Mouse (Mus musculus) lung, postnatal 4 days (tissue): ENCODE measurements around the gene Pard3b.

Experiments used
- DNase-seq, 2 experiments: peaks; one replicate each; pipeline ENCODE4 v3.0.0; 2021

The Pard3b gene

DNA sequence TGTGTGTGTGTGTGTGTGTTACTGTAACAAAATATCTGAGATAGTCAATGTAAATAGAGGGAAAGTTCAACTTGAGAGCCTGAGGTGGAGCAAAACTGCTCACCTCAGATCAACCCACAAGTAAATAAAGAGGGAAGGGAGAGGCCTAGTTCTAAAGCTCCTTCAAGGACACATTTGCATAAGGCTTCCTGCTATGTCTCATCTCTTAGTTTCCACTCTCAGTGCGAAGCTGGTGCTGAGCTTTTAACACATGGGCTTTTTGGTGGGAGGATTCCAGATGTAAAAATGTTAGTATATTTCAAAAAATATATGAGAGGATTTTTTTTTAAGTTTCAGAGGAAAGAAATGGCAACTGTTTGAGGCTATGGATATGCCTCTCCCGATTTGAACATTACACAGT, 294.9 kb downstream of the Pard3b start:
- DNase-seq: no peak

DNA sequence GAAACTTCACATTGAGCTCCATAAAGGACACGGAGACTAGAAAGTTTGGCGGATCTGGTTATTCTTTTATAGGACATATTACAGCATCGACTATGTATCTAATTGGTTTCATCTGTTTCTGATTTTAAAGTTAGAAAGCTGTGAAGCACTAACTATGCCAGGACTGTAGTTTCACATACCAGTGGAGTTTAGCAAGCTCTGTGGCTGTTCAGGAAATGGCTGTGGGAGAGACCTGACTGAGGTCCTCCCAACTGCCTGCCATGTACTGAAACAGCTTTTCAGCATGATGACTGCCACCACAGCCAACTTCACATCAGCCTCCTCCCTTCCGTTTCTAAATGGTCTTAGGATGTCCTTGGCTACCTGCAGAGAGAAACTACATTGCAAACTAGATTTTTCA, 296.1 kb downstream of the Pard3b start:
- DNase-seq: no peak

DNA sequence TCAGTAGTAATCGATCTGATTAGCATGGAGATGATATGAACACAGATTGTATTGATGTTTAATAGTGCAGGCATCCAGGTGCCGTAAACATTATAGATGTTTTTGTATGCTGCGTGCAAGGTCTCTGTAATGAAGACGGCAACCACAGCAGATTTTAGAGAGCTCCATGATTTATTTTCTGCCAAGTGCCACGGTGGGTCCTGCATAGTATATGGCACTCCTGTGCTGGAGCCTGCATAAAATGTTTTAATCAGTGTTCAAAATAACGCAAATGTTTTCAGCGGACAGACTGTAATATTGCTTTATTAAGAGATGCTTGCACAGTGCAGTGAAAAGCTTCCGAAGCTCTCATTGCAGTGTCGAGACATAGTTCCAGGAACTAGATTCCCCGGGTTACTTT, 301.3 kb downstream of the Pard3b start:
- no peak for DNase-seq

DNA sequence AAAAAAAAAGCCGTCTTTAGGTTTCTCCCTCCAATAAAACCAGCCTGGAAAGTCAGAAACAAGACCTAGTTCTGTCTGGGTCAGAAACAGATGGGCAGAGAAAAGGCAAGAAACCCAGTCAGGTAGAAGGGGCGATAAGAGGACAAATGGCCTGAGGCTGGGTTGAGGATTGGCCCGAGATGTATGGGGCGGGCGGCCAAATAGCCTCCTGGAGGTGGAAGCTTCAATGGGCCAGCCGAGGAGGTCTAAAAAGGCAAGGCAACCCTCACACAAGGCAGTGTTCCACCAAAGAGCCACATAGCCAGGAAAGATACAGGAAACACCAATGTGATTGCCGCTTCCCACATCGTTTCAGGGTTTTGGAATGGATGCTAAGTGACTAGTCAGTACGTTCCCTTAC, 322.9 kb downstream of the Pard3b start:
- no peak for DNase-seq

DNA sequence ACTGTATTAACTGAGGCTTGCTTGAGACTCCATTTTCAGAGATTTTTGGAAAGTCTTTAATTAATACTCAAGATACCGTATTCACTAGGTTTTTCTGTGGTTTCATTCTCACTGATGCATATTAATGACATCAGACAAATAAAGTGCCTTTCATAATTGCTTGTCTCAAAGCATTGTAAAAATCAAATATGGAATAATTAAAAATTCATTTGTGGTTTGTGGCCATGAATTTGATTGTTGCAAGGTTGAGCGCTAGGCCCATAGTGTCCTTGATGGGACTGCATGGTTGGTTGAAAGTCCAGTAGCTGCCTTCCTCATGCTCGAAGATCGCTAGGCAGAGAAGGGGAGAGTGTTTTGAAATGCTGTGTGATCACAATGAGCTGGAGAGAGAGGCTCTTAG, 323.9 kb downstream of the Pard3b start:
- no peak for DNase-seq

DNA sequence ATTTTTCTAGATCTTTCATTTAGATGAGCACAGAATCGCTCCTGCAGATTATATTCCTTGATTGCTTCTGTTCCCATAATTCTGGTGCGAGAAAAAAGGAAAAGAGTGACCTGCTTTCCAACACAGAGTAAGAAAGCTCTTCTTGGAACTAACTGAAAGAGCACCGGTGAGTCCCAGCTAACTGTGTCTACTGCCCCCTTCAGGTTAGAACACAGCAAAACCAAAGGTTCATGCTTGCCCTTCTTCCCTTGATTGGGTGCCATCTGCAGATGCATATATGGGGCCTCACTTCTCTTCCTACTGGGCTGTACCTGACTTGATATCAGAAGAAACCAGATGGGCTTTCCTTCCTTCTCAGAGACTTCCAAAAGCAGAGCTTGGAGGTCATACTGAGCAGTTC, 328.5 kb downstream of the Pard3b start:
- DNase-seq: no peak

DNA sequence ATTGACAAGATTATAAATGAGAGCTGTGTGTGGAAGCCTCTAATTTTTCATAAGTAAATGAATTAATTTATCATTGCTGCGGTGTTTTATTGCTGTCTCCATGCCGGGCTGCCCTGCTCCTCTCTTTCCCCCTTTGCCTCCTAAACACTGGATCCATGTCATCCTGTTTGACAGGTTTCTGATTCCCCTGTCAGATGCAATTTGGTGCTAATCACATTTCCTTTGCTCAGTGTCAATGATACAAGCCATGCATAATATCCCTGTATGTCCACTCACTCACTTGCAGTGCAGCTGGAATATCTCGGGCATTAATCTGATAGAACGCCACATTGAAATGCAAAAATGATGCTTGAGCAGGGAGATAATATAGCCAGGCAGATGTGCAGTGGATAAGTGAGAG, 329.2 kb downstream of the Pard3b start:
- no peak for DNase-seq

DNA sequence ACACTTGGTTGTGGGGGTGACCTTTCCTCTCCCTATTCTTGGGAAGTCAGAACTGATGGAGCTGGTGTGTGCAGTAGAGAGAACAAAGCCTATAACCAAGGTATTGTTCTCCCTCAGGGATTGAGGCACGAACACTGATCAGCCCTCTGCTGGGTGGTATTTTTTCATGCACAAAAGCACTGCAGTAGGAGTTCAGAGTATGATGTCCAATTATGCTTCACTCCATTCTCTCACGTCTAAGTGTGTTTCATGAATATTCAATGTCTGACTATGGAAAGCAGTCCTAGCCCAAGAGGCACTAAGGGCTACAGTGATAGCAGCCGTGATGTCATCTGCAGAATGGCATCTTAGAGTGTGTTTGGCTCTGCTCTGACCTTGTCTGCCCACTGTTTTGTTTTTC, 359.1 kb downstream of the Pard3b start:
- DNase-seq: no peak

DNA sequence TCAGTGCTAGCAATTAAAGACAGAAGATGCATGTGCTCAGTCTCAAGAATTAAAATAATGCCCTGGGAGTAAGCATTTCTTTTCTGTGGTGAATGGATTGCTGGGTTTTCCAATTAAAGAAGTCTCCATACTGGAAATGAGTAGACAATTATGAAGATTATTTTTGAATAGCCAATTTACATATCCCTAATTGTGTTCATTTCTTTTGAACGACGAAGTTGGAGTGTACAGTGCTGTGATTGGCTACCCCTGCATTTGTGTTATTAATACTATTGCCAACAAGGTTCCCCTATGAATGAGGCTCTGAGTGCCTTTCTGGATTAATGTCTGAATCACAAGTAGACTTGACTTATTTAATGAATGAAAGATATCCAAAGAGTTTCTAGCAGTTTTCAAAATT, 370.2 kb downstream of the Pard3b start:
- DNase-seq: no peak

DNA sequence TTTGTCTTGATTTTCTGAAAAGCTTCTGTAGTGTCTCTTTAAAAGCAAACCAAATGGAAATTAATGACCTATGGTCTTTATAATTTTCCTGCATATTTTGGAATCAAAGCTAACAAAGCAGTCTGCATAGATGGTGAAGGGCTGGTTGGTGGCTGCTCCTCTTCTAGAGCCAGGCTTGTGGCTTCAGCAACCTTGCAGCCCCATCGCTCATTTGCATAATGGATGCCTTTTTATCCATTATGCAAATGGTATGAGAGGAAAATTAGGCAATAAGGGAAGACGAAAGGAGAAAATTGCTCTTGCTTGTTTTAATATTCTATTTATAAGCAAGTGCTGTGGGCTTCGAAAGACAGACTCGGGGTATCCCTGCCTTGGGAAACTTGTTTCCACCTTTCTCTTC, 373.1 kb downstream of the Pard3b start:
- no peak for DNase-seq

DNA sequence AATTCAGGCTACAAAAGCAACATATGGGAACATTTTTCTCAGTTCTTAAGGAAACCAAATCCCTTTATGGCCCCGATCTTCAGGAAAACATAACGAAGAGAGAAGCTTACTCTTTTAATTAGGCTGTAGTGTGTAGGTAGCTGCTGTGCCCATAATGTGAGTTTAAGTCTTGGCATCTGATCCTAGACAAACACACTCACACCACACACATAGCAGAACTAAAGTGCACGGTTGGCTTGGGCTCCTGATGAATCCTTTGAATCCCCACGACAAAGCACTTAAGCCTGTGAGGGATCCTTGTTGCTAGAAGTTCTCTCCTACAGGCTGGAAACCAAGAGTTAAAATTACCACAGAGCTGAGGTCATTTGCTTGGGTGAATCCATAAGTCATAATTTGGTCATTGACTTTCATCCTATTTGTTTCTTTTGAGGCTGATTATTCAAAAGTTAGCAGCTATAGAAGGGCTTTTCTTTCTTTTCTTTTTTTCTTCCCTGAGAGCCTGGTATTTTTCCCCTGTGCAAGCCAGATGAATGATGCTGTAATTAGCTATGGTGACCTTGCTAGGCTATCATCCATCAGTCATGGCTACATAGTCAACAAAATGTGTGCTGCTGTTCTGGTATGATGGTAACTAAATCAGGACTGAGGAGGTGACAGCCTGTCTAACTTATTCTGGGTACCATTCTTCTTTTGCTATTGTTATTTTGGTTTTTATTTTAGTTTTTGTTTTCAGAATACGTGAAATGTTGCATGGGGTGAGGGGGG, 378.1 kb downstream of the Pard3b start:
- no peak for DNase-seq

DNA sequence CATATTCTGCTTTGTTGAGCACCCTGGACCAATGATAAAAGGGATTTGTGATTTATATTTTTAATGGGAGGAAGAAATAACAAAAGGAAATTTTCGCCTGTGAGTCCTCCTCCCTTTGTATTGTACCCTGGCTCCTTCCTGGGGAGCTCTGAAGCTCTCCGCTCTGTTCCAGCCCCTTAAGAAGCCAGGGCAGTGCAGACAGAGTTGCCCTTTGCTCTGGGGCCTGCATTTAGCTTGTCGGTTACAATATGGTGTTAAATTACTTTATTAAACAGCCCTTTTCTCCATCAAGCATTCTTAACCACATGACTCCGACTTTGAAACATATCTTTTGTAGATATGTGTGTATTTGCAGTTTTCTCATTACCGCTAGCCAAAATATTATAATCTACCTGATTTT, 379.7 kb downstream of the Pard3b start:
- no peak for DNase-seq

DNA sequence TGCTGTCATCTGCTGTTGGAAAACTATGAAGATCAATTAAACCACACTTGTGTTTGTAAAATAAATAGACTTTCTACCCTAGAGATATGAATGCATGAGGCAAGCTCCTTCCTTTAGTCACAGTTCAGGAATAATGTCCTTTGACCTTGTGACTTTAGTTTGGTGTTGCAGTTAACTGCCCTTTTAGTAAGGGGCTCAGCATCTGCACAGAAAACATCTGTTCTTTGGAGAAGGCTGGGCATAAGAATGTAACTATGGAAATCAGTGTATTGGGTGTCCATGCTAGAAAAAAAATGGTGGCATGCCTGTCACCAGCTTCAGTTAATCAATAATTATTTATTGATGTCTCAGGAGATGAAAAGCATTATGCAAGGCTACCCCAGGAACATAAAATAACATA, 381.1 kb downstream of the Pard3b start:
- DNase-seq: no peak

DNA sequence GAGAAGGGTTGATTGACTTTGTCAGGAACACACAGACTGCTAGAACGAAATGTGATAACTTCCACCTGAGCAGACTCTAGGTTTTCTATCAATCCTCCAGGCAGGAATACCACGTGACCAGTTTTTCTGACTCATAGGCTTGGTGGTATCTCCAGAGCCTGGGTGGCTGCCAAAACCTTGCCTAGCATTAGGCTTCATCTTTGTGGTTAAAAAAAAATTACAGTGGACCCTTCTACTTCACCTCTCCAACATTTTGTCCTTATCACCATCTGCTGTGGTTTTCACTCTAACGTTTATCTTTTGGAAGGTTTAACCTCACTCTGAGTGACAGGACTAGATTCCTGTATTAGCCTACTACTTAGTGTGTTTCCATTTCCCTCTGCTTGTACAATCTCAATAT, 403.1 kb downstream of the Pard3b start:
- no peak for DNase-seq

DNA sequence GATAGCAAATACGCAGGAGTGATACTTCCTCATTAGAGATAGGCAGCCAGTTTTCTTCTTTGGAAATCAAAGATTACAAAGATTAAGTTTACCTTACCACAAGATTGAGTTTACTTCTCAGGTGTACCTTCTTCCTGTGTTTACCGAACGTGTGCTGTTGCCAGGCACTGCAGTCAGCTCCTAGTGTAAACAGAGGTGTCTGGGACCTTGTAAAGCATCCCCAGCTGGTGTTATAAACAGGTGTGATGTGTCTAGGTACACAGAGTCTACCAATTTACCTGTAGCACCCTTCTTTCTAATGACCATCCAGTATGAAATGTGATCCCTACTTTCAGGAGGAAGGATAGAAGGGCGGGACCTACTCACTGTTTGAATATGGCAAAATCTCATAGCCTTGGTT, 410.0 kb downstream of the Pard3b start:
- no peak for DNase-seq

DNA sequence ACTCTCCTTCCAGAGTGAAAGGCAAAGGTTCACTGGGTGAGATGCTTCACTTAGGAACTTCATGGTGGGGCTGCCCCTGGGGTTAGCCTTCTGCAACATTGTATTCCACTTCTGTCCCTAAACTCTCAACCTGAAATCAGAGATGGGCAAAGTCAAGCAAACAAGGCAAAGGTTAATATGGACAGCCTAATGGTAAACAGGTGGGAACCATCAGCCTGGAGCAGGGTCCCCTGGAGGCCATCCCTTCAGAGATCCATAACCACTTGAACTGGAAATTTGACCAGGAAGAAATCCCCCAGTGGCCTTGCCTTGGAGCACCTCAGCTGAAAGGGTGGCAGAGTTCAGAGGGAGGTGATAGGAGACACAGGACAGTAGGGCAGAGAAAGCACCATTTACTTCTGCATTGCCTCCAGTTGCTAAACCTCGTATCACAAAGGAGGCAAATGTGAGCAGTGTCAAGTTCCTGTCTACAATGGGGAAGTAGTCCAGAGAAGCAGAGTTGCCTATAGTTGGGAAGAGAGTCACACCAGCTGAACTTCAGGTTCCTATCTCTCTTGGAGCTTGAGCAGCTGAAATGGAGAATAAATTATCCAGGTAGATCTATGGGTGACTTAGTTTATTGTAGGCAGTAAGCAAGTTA, 412.7 kb downstream of the Pard3b start:
- DNase-seq: no peak

DNA sequence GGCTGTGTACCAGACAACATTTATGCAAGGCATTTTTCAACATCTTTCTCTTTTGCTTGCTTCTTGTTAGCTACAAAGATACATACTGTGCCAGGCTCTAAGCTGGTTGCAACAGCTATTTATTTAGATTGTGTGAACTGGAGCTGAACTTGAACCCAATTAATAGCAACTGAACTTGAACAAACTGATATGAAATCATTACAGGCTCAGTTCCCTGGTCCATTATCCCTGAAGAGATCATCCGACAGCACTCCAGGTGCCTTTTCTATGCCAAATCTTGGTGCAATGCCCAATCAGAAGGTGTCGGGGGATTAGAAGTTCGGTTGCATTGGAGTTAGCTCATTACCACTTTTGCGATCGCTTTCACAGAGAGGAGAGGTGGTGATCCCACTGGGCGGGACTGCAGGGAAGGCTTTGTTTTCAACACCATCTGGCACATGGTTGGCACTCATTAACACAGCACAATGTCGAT, 414.6 kb downstream of the Pard3b start:
- no peak for DNase-seq

DNA sequence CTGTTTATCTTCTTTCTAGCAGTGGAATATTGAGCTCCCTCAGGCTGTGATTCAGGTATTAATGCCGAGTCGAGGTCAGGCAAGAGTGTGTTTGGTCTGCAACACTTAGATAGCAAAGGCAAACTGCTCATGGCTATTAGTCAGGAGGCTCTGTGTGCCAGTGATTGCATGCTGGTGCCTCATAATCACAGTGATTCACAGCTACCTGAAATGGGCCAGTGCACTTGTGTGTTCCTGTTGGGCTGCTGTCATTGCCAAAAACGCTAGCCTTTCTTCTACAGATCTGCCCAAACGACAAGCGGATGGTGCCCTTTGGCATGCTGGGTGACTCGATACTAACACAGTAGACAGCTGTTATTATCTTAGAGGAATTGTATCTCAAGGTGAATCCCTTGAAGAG, 416.7 kb downstream of the Pard3b start:
- DNase-seq: no peak

DNA sequence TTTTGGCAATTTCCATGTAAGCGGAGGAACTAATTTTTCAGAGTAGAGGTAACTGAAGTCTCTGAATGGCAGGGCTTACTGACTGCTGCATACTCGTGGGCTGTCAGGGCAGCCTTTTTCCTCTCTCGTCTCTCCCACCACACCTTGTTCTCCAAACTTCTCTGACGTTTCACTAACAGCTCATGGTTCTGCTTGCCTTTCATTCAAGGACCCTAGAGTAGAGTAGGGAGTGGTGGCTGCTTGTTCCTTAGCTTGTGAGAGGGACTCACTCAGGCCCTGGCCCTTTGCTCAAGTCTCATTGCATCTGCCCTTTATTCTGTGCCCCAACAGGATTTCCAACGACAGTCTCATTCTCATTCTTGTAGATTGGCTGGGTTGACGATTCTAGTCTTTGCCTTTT, 432.0 kb downstream of the Pard3b start:
- DNase-seq: no peak

DNA sequence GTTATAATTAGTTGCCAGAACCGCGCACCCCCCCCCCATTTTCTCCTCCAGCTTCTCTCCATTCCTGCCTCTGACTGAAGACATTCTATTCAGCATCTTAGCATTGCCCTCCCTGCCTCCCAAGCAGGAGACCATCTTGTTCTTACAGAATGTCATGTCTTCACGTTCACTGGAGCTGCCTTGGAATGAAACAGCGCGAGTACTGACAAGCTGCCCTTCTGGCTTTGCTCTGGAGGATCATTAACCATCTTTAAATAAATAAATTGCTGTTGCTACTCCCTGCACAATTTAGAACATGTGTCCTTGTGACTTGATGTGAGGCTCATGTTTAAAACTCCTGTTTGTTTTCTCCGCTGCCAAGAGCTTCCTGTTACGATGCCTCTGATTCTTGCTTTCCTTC, 432.5 kb downstream of the Pard3b start:
- DNase-seq: no peak

DNA sequence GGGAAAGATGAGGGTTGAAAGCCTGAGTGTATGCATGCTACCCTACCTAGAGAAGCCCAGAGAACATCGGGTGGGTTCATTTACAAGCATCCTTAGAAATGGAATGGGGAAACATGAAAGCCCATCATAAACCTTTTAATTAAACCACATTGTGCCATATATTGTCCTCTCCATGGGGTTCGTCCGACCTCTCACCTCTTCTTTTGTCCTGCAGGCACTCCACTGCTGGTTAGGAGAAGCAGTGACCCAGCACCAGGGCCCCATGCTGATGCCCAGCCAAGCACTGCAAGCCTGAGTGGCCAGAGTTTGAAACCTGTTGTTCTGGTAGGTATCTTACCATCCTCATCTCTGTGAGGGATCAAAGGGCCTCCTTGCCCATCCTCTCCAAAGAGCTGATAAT, 437.5 kb downstream of the Pard3b start:
- no peak for DNase-seq

DNA sequence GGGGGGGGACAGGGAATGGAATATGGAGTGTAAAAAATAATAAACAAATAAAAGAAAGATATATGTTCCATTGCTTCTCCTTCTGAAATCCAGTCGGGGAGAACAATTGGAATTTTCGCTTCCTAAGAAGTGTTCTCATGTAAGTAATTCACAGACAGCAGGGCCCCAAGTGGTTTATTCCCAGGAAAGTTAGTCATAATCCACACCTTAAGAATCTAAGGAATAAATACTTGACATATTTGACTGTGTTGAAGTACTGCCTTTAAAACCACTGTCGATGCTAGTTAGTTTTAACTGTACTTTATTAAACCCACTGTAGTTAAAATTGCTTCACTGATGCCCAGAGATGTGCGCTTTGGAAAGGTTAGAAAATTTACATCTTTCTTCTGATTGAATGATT, 442.5 kb downstream of the Pard3b start:
- DNase-seq: no peak

DNA sequence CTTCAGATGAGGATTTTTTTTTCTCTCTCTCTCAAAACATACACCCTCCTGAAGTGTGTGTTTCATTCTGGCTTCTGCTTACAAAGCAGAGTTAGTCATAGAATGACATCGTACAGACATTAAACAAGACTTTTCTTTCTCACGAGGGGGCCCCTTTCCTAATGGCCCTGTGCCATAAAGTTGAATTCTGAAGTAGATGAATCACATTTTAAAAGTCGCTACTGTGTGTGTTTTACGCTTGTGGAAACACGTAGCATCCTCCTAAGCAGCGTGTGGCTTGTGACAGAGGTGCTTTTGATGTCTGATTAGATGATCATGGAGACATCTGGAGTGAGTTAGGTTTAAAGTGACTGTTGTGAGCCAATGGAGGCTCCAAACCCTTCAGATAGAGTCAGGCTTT, 447.4 kb downstream of the Pard3b start:
- DNase-seq: no peak

DNA sequence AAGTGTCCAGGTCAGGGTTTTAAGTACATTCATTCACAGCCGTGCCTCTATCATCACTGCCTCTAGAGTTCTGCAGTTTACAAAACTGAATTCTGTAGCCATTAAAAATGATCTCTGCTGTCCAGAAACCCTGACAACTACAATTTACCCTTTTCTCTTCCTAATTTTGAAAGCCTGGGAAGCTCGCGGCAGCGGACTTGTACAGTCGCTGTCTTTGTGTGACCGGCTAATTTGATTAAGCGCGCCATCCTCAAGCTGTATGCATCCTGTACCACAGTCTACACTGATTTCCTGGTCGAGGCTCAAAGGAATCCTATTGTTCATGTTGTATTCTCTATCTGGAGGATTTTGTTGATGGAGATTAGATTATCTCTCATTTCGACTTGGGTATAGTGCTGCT, 448.8 kb downstream of the Pard3b start:
- no peak for DNase-seq

DNA sequence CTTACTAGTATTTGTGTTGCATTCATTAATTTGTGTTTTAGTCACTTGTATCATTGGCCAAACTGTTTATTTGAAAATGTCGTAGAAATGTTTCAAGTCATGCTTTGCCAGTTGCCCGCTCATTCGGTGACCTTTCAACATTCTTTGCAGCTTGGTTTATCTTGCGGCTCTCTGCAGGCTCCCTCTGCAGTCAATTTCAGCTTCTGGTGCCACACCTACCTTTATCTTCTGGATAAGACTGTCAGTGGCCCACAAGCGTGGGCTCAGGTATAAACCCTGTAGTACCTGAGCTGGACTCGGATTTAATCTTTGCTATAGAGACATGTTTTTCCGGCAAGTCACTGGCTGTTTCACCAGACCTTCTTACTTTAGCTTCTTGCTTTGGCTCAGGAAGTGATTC, 456.3 kb downstream of the Pard3b start:
- DNase-seq: no peak
